ENCODE assay signal across 8 mouse cellular contexts in genomic region chr9:77756076-77756475, GRCm38 (mm10). TPM values are rescaled to one million over a fixed set of nuclear protein-coding genes. Genes with fewer than 3 reads are reported as not detected.
A peak's percentile ranks its signal among the peaks of the same experiment; 100 is the strongest.
DNase-seq lines count a peak whose midpoint lies in the region; ATAC-seq and TF ChIP-seq lines count a peak whose summit lies in the region.

No protein-coding gene starts in this region.

- no peaks in the 10 kb centered on the region for H3K36me3 ChIP-seq in kidney, embryonic 16.5 days (ENCODE audit: insufficient read depth, low read length)
- no peaks in the 10 kb centered on the region for H3K36me3 ChIP-seq in forebrain, embryonic 13.5 days (ENCODE audit: poor library complexity, severe bottlenecking)
- no peaks in the 10 kb centered on the region for H3K36me3 ChIP-seq in limb, embryonic 15.5 days
- H3K36me3 ChIP-seq in neural tube, embryonic 15.5 days: no peaks in the 10 kb centered on the region

- DNase-seq in kidney, adult 18-20 months: no peak
- DNase-seq in Patski (ENCODE audit: low read depth, low spot score): no peak
- DNase-seq in cerebellum, postnatal 25 days: no peak
- DNase-seq in gastrocnemius, postnatal 25 days: no peak

- CTCF ChIA-PET in Patski (lab: Charles Lee): interaction anchor here (0.9 to 1.9 kb wide), 2 partner anchors 14 to 70 kb away, joined by 3 to 6 read pairs; no protein-coding TSS in a partner anchor

- POLR2A ChIA-PET in Patski (lab: Charles Lee): no interaction called here

- peaks cover 19% of the 10 kb centered on the region; the same call in 1 of the 2 replicates for H3K4me1 ChIP-seq in kidney, embryonic 16.5 days (ENCODE audit: insufficient read depth, low read length)
- H3K4me1 ChIP-seq in forebrain, embryonic 13.5 days: peaks cover 22% of the 10 kb centered on the region
- peaks cover 15% of the 10 kb centered on the region; the same call in 1 of the 2 replicates for H3K4me1 ChIP-seq in limb, embryonic 15.5 days
- H3K4me1 ChIP-seq in neural tube, embryonic 15.5 days: peaks cover 18% of the 10 kb centered on the region

- H3K9ac ChIP-seq in kidney, embryonic 16.5 days (replicated peaks; ENCODE audit: low read length): 0 out of 2 replicates have a peak overlapping the region, but pooled peaks have one; percentile 22
- no peak overlapping the region for H3K9ac ChIP-seq in forebrain, embryonic 13.5 days
- no peak overlapping the region for H3K9ac ChIP-seq in limb, embryonic 15.5 days
- no peak overlapping the region for H3K9ac ChIP-seq in neural tube, embryonic 15.5 days (replicated peaks)

- H3K9me3 ChIP-seq in kidney, embryonic 16.5 days (ENCODE audit: low read length): no peaks in the 10 kb centered on the region
- no peaks in the 10 kb centered on the region for H3K9me3 ChIP-seq in forebrain, embryonic 13.5 days (replicated peaks)
- H3K9me3 ChIP-seq in limb, embryonic 15.5 days: no peaks in the 10 kb centered on the region
- no peaks in the 10 kb centered on the region for H3K9me3 ChIP-seq in neural tube, embryonic 15.5 days (replicated peaks)

- no peak overlapping the region for H3K27ac ChIP-seq in kidney, embryonic 16.5 days (ENCODE audit: low read length)
- no peak overlapping the region for H3K27ac ChIP-seq in forebrain, embryonic 13.5 days
- H3K27ac ChIP-seq in limb, embryonic 15.5 days: no peak overlapping the region
- H3K27ac ChIP-seq in neural tube, embryonic 15.5 days (replicated peaks): no peak overlapping the region

- TF ChIP-seq CTCF in Patski (IDR thresholded peaks at IDR 0.05): peak; percentile 66

- WGBS in kidney, embryonic 16.5 days: 32% methylated on average over 9 of the region's 9 CpGs
- 32% methylated on average over 9 of the region's 9 CpGs for WGBS in forebrain, embryonic 13.5 days
- 33% methylated on average over 9 of the region's 9 CpGs for WGBS in limb, embryonic 15.5 days
- WGBS in neural tube, embryonic 15.5 days: 31% methylated on average over 9 of the region's 9 CpGs

- no peaks in the 10 kb centered on the region for H3K27me3 ChIP-seq in kidney, embryonic 16.5 days (ENCODE audit: insufficient read depth, low read length)
- no peaks in the 10 kb centered on the region for H3K27me3 ChIP-seq in Patski
- H3K27me3 ChIP-seq in forebrain, embryonic 13.5 days: no peaks in the 10 kb centered on the region
- no peaks in the 10 kb centered on the region for H3K27me3 ChIP-seq in limb, embryonic 15.5 days
- H3K27me3 ChIP-seq in neural tube, embryonic 15.5 days (replicated peaks): no peaks in the 10 kb centered on the region

- peak overlapping the region; percentile 78 for H3K4me3 ChIP-seq in kidney, embryonic 16.5 days (ENCODE audit: low read length)
- H3K4me3 ChIP-seq in forebrain, embryonic 13.5 days: peak overlapping the region; percentile 83
- H3K4me3 ChIP-seq in limb, embryonic 15.5 days: peak overlapping the region; percentile 83
- peak overlapping the region; percentile 75 for H3K4me3 ChIP-seq in neural tube, embryonic 15.5 days (replicated peaks)

- in situ Hi-C loops in Patski (cut with MboI; ENCODE audit: low pct_unique_long_range_greater_than_20kb): loop anchor here (10.0 kb wide), 1 partner anchor 91 kb away; no protein-coding TSS in a partner anchor

- ATAC-seq in kidney, embryonic 16.5 days (ENCODE audit: low FRiP score, low TSS enrichment): no peak
- ATAC-seq in Patski: no peak
- no peak for ATAC-seq in forebrain, embryonic 13.5 days
- ATAC-seq in limb, embryonic 15.5 days (ENCODE audit: insufficient number of reproducible peaks, low FRiP score, low TSS enrichment, low read depth): no peak
- no peak for ATAC-seq in neural tube, embryonic 15.5 days (ENCODE audit: low FRiP score)

- peak overlapping the region; percentile 63 for H3K4me2 ChIP-seq in kidney, embryonic 16.5 days (replicated peaks; ENCODE audit: low read depth, low read length)
- H3K4me2 ChIP-seq in forebrain, embryonic 13.5 days: peak overlapping the region; percentile 79
- peak overlapping the region; percentile 92; the same call in 1 of the 2 replicates for H3K4me2 ChIP-seq in limb, embryonic 15.5 days
- H3K4me2 ChIP-seq in neural tube, embryonic 15.5 days: peak overlapping the region; percentile 74

RNA-seq across cellular contexts. Expression of gene Gclc, which starts 1.7 kb away (rescaled TPM):
- 24.0 and 26.8 TPM in 2 replicates for polyA plus RNA-seq in kidney, embryonic 16.5 days (2015; fragmentation: Nextera tagmentation; extraction: Ambion mirVana)
- polyA plus RNA-seq in Patski (2021): 183 TPM
- polyA plus RNA-seq in forebrain, embryonic 13.5 days (2015; fragmentation: Nextera tagmentation; extraction: Ambion mirVana): 17.2 and 17.5 TPM in 2 replicates
- 8.8 and 11.3 TPM in 2 replicates for polyA plus RNA-seq in limb, embryonic 15.5 days (2015; fragmentation: Nextera tagmentation; extraction: Ambion mirVana)
- polyA plus RNA-seq in neural tube, embryonic 15.5 days (2015; fragmentation: Nextera tagmentation; extraction: Ambion mirVana): 15.2 and 17.2 TPM in 2 replicates
- 1 to 10 TPM; 7.1 to 7.9 TPM for total RNA-seq in gastrocnemius, postnatal 25 days (2021)
